Mouse (Mus musculus) midbrain, embryonic 14.5 days (tissue): Measurements from ENCODE around the gene Rbms1. TPM values are rescaled to one million over a fixed set of nuclear protein-coding genes. Genes with fewer than 3 reads are reported as not detected.
A peak's percentile ranks its signal among the peaks of the same experiment; 100 is the strongest.

ENCODE experiments used
- ATAC-seq: fragments of 200-750 bp; cut with Nextera tagmentation; 2 replicates; pipeline ENCODE4 v1.8.0; 2017; ENCODE audit warnings: moderate number of reproducible peaks, moderate library complexity; ENCODE audit not compliant: low FRiP score, low TSS enrichment
- DNase-seq: peaks from one replicate; pipeline ENCODE4 v3.0.0-alpha.2; 2015
- H3K27ac ChIP-seq: fragments of 300-500 bp; sonication (generic); replicated peaks from 2 replicates; pipeline ENCODE4 v1.5.1; 2014; ENCODE audit warnings: mild to moderate bottlenecking, low read depth, low read length, moderate library complexity
- H3K27me3 ChIP-seq: fragments of 300-500 bp; sonication (generic); 2 replicates; pipeline ENCODE4 v1.6.1; 2014; ENCODE audit warnings: low read length, control low read depth, mixed read lengths; ENCODE audit not compliant: control insufficient read depth, insufficient read depth
- H3K36me3 ChIP-seq: fragments of 300-500 bp; sonication (generic); 2 replicates; pipeline ENCODE4 v1.6.1; 2014; ENCODE audit warnings: low read length, control low read depth; ENCODE audit not compliant: control insufficient read depth, insufficient read depth
- H3K4me1 ChIP-seq: fragments of 300-500 bp; sonication (generic); 2 replicates; pipeline ENCODE4 v1.6.1; 2014; ENCODE audit warnings: mild to moderate bottlenecking, antibody characterized with exemption, low read length, control low read depth; ENCODE audit not compliant: control insufficient read depth, insufficient read depth
- H3K4me2 ChIP-seq: fragments of 300-500 bp; sonication (generic); 2 replicates; pipeline ENCODE4 v1.6.1; 2014; ENCODE audit warnings: mild to moderate bottlenecking, low read length, moderate library complexity
- H3K4me3 ChIP-seq: fragments of 300-500 bp; sonication (generic); replicated peaks from 2 replicates; pipeline ENCODE4 v1.5.1; 2014; ENCODE audit warnings: low read depth, low read length
- H3K9ac ChIP-seq: fragments of 300-500 bp; sonication (generic); replicated peaks from 2 replicates; pipeline ENCODE4 v1.6.1; 2014; ENCODE audit warnings: mild to moderate bottlenecking, low read length, moderate library complexity
- H3K9me3 ChIP-seq: fragments of 300-500 bp; sonication (generic); 2 replicates; pipeline ENCODE4 v1.6.1; 2016; ENCODE audit warnings: low read length, control low read depth, mixed read lengths; ENCODE audit not compliant: control insufficient read depth
- WGBS: fragments of 180-500 bp; shearing (Covaris S2); extraction: QIAGEN DNeasy Blood & Tissue Kit; methylation state at CpG from one replicate; pipeline ENCODE4 v1.1.7; 2014; 5-methylcytosine and 5-hydroxymethylcytosine counted together
- polyA plus RNA-seq: library from polyadenylated mRNA; unstranded; fragments of >200 nt; fragmentation: Nextera tagmentation; extraction: Ambion mirVana; gene quantifications from 2 replicates; pipeline ENCODE4 v1.2.1, GENCODE M21; 2014

Rbms1 gene
- polyA plus RNA-seq, result 41.1 and 44.4 TPM in 2 replicates

DNA sequence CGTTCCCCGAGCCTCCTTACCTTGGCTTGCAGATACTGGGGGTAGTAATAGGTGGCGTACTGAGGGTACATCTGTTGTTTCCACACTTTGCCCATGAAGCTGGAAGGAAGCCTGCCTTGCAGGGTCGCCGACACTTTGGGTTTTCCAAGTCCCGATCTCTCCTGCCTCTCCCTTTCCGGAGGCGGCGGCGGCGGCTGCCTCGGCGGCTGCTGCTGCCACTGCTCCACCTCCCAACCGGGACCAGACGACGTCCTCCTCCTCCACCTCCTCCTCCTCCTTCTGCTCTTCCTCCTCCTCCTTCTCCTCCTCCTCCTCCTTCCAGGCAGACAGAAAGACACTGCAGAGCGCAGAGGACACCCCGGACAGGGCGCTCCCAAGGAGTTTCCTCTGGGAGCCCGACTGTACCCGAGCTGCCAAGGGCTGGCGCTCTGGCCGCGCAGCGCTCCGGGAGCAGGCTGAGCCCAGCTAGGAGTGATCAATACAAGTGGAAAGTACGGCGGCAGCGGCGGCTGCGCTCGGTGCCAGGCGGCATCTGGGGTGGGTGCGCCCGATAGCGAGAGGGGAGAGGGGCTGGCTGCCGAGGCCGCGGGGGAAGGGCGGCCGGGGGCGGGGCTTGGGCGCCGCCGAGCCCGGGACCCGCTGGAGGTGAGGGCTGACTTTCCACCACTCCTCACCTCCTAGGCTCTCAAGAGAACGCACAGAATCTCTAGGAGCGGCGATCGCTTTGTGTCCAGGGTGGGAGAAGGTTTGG, at the start of gene Rbms1:
TSS of gene Rbms1 (minus strand) at position 522 of the 751 bp plus-strand sequence.
- Histone ChIP-seq H3K4me2 (peak within 1 kb of the TSS; percentile 84), H3K27me3 (peaks cover 6% of the 10 kb centered on the region; the same call in 1 of the 2 replicates), H3K36me3 (no peaks in the 10 kb centered on the region), H3K4me3 (peak within 1 kb of the TSS; percentile 68), H3K9ac (peak within 1 kb of the TSS; percentile 75), H3K9me3 (no peaks in the 10 kb centered on the region), H3K27ac (peak within 1 kb of the TSS; percentile 86), H3K4me1 (no peaks in the 10 kb centered on the region)
- under 1% methylated on average over 49 of the region's 51 CpGs for WGBS
- DNase-seq (peak; percentile 83), ATAC-seq (peak; percentile 84)

DNA sequence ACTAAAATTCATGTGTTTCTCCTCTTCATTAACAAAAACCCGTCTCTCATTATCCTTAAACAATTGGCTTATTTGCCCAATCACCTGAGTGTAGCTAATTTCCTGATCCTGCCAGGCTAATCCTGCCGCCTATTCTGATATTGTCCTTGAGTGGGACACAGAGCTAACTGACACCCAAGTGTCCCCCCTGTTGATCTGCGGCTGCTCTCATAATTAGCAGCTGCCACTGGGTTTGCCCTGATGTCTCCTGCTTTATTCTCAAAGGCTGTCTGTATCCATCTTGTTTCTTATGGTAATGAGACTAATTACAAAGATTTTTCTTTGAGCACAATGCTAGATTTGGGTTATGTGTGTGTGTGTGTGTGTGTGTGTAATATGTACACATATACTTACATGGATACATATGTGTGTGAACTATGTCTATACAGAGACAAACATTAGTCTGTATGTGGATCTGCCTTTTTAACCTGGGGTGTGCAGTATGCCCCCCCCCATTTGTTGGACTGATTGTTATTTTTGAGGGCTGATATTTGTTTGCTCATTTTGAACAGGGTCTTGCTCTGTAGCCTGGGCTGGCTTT, 49.3 kb upstream of the Rbms1 start:
- WGBS, result 16% methylated on average over 3 of the region's 3 CpGs
- Histone ChIP-seq H3K4me3 (no peak overlapping the region), H3K4me2 (no peak overlapping the region), H3K27me3 (no peaks in the 10 kb centered on the region), H3K9me3 (no peaks in the 10 kb centered on the region), H3K36me3 (no peaks in the 10 kb centered on the region), H3K4me1 (no peaks in the 10 kb centered on the region), H3K9ac (no peak overlapping the region), H3K27ac (no peak overlapping the region)
- ATAC-seq, result peak; percentile 68; the same call in 1 of the 2 replicates
- DNase-seq, result peak; percentile 40

DNA sequence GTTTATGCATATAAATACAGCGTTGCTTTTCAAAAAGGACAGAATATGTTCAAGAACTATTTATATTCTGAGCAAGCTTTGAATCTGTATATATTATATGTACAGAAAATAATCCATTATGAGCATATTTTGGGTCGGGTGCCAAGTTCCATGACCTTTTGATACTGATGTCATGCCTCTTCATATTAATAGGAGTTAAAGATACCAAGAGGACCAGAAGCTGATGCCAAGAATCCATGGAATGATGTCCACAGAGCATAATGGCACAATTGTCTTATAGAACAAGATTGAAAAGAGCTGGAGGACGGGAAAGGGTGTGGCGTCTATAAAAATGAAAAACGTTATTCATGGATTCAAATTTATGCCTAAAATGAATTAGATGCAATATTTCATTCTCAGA, 23.3 kb upstream of the Rbms1 start:
- 87% methylated on average over 5 of the region's 5 CpGs for WGBS
- Histone ChIP-seq H3K4me1 (no peaks in the 10 kb centered on the region), H3K27ac (no peak overlapping the region), H3K9ac (no peak overlapping the region), H3K9me3 (no peaks in the 10 kb centered on the region), H3K36me3 (no peaks in the 10 kb centered on the region), H3K4me2 (no peak overlapping the region), H3K27me3 (no peaks in the 10 kb centered on the region), H3K4me3 (no peak overlapping the region)
- no peak for DNase-seq
- ATAC-seq, result no peak

DNA sequence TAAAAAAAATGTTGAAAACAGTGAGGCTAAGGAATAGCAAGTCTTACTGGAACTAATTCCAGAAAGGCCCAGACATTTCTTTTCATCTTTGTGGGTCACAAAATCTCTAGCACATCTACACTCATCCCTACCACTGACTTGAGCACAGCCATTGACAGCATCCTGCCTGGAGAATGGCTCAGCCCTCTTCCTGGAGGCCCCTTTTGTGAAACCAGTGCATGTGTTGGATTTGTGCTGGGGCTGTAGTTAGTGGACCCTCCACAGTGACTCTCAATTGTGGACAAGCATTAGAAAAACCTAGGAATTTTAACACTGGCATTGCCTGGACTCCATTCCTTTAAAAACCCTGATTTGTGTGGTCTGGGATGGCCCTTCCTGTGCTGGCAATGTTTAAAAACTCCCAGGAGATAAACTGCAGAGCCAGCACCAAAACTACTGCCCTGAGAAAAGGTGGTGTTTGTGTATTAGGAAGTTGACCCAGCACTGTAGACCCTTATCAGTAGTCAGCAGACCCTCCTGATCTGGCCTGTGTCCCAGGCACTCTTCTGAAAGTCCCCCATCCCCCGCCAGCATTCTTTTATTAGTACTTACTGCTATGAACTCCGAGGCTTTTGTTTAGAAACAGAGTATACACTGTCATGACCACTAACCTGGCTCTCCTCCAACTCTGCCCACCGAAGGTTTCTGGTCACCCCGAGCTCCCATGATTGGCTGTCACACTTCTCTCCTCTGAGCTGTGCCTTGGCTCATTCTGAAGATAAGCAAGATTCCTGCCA, 15.7 kb upstream of the Rbms1 start:
- no peak overlapping the region for H3K27ac ChIP-seq
- H3K9me3 ChIP-seq, result no peaks in the 10 kb centered on the region
- peak; percentile 63 for DNase-seq
- H3K4me1 ChIP-seq, result no peaks in the 10 kb centered on the region
- H3K9ac ChIP-seq, result no peak overlapping the region
- no peak overlapping the region for H3K4me3 ChIP-seq
- H3K36me3 ChIP-seq, result no peaks in the 10 kb centered on the region
- no peak for ATAC-seq
- WGBS, result 42% methylated on average over 4 of the region's 4 CpGs
- H3K27me3 ChIP-seq, result no peaks in the 10 kb centered on the region
- H3K4me2 ChIP-seq, result no peak overlapping the region

DNA sequence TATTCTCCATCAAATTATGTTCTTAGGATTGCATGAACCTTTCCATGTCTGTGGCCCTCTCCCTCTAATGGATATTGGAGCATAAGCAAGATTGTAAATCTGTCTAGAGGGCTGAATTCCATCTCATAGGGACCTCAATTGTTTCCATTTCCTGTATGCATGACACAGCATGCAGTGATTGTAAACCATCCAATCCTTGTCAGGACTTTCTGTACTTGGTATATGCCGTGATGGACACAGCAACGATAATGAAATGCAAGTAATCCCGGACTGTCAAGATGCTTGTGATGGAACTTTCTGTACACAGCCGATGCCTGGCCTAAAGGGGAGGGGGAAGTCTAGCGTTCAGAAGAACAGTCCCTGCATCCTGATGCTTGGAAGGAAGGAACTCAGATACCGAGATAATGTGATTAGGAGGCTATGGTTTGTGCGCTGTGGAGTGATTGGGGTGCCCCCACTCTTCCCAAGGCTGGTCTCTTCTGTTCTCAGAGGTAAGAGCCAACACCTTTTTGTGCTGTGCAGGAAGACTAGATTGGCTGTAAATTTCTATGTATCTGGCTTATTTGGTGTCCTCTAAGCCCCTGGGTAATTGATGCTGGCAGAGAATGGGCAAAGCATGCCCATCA, 9.3 kb upstream of the Rbms1 start:
- Histone ChIP-seq H3K4me2 (no peak overlapping the region), H3K9me3 (no peaks in the 10 kb centered on the region), H3K27me3 (no peaks in the 10 kb centered on the region), H3K4me3 (no peak overlapping the region), H3K36me3 (no peaks in the 10 kb centered on the region), H3K4me1 (no peaks in the 10 kb centered on the region), H3K27ac (no peak overlapping the region), H3K9ac (no peak overlapping the region)
- 60% methylated on average over 7 of the region's 7 CpGs for WGBS
- DNase-seq (no peak), ATAC-seq (no peak)

DNA sequence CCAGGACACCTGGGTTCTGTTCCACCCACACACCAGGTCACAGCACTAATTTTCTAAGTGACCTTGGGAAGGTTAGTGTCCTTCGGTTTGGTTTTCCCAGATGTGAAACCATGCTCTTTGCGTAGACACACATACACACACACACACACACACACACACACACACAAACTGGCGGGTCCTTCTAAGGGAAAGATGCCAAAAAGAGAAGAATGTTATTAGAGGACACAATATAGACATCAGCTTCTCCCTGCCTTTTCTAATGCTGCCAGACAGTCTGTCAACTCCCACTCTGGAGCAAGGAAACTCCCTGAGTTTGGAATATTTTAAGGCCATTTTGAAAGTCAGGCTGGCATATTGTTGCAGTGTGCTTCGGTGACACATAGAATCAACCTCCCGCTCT, 624 bp upstream of the Rbms1 start:
- peak overlapping the region; percentile 68 for H3K4me3 ChIP-seq
- H3K9me3 ChIP-seq, result no peaks in the 10 kb centered on the region
- H3K4me1 ChIP-seq, result no peaks in the 10 kb centered on the region
- no peaks in the 10 kb centered on the region for H3K36me3 ChIP-seq
- ATAC-seq (0 out of 2 replicates have a peak, but pooled peaks have one; percentile 14), DNase-seq (peak; percentile 62)
- peak overlapping the region; percentile 86 for H3K27ac ChIP-seq
- 4% methylated on average over 5 of the region's 5 CpGs for WGBS
- H3K27me3 ChIP-seq, result peaks cover 6% of the 10 kb centered on the region; the same call in 1 of the 2 replicates
- peak overlapping the region; percentile 84 for H3K4me2 ChIP-seq
- peak overlapping the region; percentile 75 for H3K9ac ChIP-seq

DNA sequence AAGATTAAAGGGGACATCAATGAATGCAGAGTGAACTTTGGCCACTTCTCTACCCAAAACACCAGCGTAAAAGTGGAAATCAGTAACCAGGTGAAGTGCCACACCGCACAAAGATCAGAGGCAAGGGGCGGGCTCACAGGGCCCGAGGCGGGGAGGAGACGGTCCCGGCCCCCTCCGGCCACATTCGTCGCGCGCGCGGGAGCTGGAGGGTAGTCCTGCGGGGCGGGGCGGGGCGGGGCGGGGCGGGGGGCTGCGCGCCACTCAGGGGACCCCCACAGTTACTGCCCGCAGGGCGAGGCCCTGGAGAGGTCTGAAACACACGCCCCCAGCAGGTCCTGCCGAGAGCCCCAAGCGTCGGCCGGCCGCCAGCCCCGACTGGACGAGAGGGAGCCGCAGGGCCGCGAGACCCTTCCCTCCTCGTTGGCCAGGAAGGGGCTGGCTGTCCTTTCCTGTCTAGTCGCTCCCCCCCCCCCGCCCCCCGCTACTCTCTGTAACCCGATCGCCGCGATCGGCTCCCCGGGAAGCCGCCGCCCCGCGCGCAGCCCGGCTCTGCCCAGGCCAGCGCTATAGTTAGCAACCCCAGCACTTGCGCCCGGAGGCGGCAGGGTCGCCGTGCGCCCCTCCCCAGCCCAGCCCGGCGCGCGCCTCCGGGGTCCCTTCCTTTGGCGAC, 856 bp downstream of the Rbms1 start:
- peak overlapping the region; percentile 75 for H3K9ac ChIP-seq
- no peaks in the 10 kb centered on the region for H3K4me1 ChIP-seq
- peaks cover 6% of the 10 kb centered on the region; the same call in 1 of the 2 replicates for H3K27me3 ChIP-seq
- peak overlapping the region; percentile 68 for H3K4me3 ChIP-seq
- H3K27ac ChIP-seq, result peak overlapping the region; percentile 86
- ATAC-seq (peak; percentile 83), DNase-seq (no peak)
- H3K36me3 ChIP-seq, result no peaks in the 10 kb centered on the region
- WGBS, result 1% methylated on average over 59 of the region's 64 CpGs
- H3K4me2 ChIP-seq, result peak overlapping the region; percentile 84
- no peaks in the 10 kb centered on the region for H3K9me3 ChIP-seq

DNA sequence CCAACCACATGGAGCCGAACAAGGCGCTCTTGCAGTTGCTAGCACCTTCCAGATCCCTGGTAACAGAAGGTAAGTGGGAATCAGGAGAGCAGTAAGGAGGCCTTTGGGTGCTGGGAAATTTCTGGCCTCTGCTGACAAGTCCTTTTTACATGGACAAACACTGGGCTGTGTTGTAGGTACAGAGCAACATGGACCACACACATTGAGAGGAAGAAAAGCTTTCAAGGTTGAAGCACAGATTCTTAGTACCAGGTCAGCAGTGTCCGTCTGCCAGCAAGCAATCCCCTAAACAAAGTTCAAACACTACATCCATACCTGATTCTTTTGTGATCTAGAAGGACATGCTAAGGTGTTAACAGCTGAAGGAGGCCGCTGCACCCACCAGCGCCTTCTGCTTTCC, 1.7 kb downstream of the Rbms1 start:
- peak overlapping the region; percentile 20; the same call in 1 of the 2 replicates for H3K9ac ChIP-seq
- WGBS, result 49% methylated on average over 5 of the region's 5 CpGs

More for the DNA sequence above, 1.7 kb downstream of the Rbms1 start:
- no peak overlapping the region for H3K27ac ChIP-seq
- H3K36me3 ChIP-seq, result no peaks in the 10 kb centered on the region
- DNase-seq, result peak; percentile 33
- H3K27me3 ChIP-seq, result peaks cover 6% of the 10 kb centered on the region; the same call in 1 of the 2 replicates
- peak overlapping the region; percentile 68 for H3K4me3 ChIP-seq
- H3K4me2 ChIP-seq, result peak overlapping the region; percentile 84
- H3K9me3 ChIP-seq, result no peaks in the 10 kb centered on the region
- H3K4me1 ChIP-seq, result no peaks in the 10 kb centered on the region
- no peak for ATAC-seq
